Mouse (Mus musculus): ENCODE data around the gene Stag3.

GRCm38 (mm10) chr5:138258542-138258941 is 21.5 kb upstream of the Stag3 start:
- TF ChIP-seq GATA1 (IDR thresholded peaks at IDR 0.05; ENCODE audit: borderline replicate concordance, low read length) (no peak), FLI1 (IDR thresholded peaks at IDR 0.05; ENCODE audit: low read length) (no peak)

Data from megakaryocyte, embryonic 14.5 days (primary cell).